Mouse (Mus musculus) C3H10T1/2 (cell line): ENCODE results near the gene Serpina3j. TPM values are rescaled to one million over a fixed set of nuclear protein-coding genes. Genes with fewer than 3 reads are reported as not detected.

Experiments used
- polyA plus RNA-seq, 2 experiments: library from polyadenylated mRNA; unstranded; fragments of >200 nt; fragmentation: generic; extraction: Trizol; gene quantifications; one replicate each; pipeline ENCODE4 v1.2.1; 2012; ENCODE audit warnings: missing spikeins in 2 of 2

Gene Serpina3j
- polyA plus RNA-seq: not detected

GRCm38 (mm10) chr12:104314253-104314652 lies at the start of gene Serpina3j:
TSS of gene Serpina3j (plus strand) at chr12:104314553.

GRCm38 (mm10) chr12:104338226-104338625 lies 23.9 kb downstream of the Serpina3j start, which contains the start of the genes Serpina3k and Serpina3m:
TSS of gene Serpina3k (plus strand) at chr12:104338486.
TSS of gene Serpina3m (plus strand) at chr12:104338486.

Other genes starting within 250 kb of the Serpina3j start
- gene Serpina5, start 213.4 kb upstream of the Serpina3j start, polyA plus RNA-seq: not detected
- gene Serpina3a, start 201.8 kb upstream of the Serpina3j start, polyA plus RNA-seq: not detected
- gene Serpina3b, start 186.6 kb upstream of the Serpina3j start, polyA plus RNA-seq: not detected
- gene Serpina3c, start 160.7 kb upstream of the Serpina3j start, polyA plus RNA-seq: not detected
- gene Serpina3f, start 100.0 kb upstream of the Serpina3j start, polyA plus RNA-seq: under 1 TPM in 1 of 2 experiments, not detected in 1; 0.06 TPM
- 10 to 100 TPM in 1 of 2 experiments, 1 to 10 TPM in 1; 1.7 to 11.9 TPM for gene Serpina3g, start 78.3 kb upstream of the Serpina3j start, polyA plus RNA-seq
- gene Serpina3i, start 51.4 kb upstream of the Serpina3j start, polyA plus RNA-seq: under 1 TPM in 1 of 2 experiments, not detected in 1; 0.11 TPM
- gene Serpina3k, start 23.9 kb downstream of the Serpina3j start, polyA plus RNA-seq: not detected
- gene Serpina3m, start 23.9 kb downstream of the Serpina3j start, polyA plus RNA-seq: not detected
- under 1 TPM; 0.01 to 0.27 TPM for gene Serpina3n, start 92.2 kb downstream of the Serpina3j start, polyA plus RNA-seq
- under 1 TPM; 0.04 to 0.34 TPM for gene Gsc, start 158.8 kb downstream of the Serpina3j start, polyA plus RNA-seq